Mouse (Mus musculus): Measurements from ENCODE around the gene Dbndd2. TPM values are rescaled to one million over a fixed set of nuclear protein-coding genes. Genes with fewer than 3 reads are reported as not detected.

Gene Dbndd2
- total and polyA plus RNA-seq, 3 experiments = 6.9 to 11.9 TPM; not detected in 1

- no peaks in the 10 kb centered on the region for H3K79me2 ChIP-seq (ENCODE audit: control insufficient read depth, insufficient read depth, low read length, poor library complexity)
- H3K27ac ChIP-seq (ENCODE audit: control insufficient read depth, low read depth, low read length) = no peak overlapping the region
- no peaks in the 10 kb centered on the region for H3K4me1 ChIP-seq (ENCODE audit: control insufficient read depth in 1 of 2, insufficient read depth in 2 of 2, low read length in 2 of 2)
- H3K9ac ChIP-seq (ENCODE audit: control insufficient read depth, low read depth, low read length, poor library complexity, severe bottlenecking) = no peak overlapping the region
- H3K9me3 ChIP-seq (replicated peaks; ENCODE audit: insufficient read depth, low read length) = no peaks in the 10 kb centered on the region
- H3K36me3 ChIP-seq (ENCODE audit: control insufficient read depth in 1 of 2, insufficient read depth in 2 of 2, low read length in 2 of 2) = no peaks in the 10 kb centered on the region
- H3K27me3 ChIP-seq (ENCODE audit: control insufficient read depth in 1 of 2, insufficient read depth in 2 of 2, low read length in 2 of 2) = peaks cover 0 to 3% of the 10 kb centered on the region in 2 experiments; a peak in 1 of 4 replicates
- TF ChIP-seq SIN3A (IDR thresholded peaks at IDR 0.05; ENCODE audit: low read length) = no peak
- TF ChIP-seq POLR2AphosphoS2 (IDR thresholded peaks at IDR 0.05; ENCODE audit: low read length) = no peak
- TF ChIP-seq CHD1 (IDR thresholded peaks at IDR 0.05; ENCODE audit: low read depth, low read length) = no peak
- TF ChIP-seq CTCF (IDR thresholded peaks at IDR 0.05 in 2 of 3, conservative IDR thresholded peaks at IDR 0.05 in 1 of 3; ENCODE audit: control insufficient read depth in 1 of 3, insufficient read depth in 1 of 3, low read depth in 2 of 3, low read length in 3 of 3, poor library complexity in 1 of 3, severe bottlenecking in 1 of 3) = no peak
- no peak for TF ChIP-seq MAZ (IDR thresholded peaks at IDR 0.05; ENCODE audit: low read depth, low read length)
- no peak for TF ChIP-seq ZMIZ1 (IDR thresholded peaks at IDR 0.05; ENCODE audit: low read depth, low read length)
- no peak for TF ChIP-seq NELFE (IDR thresholded peaks at IDR 0.05; ENCODE audit: low read depth, low read length)
- TF ChIP-seq ZC3H11A (IDR thresholded peaks at IDR 0.05; ENCODE audit: low read depth, low read length) = no peak
- no peak for TF ChIP-seq MYB (IDR thresholded peaks at IDR 0.05; ENCODE audit: low read depth, low read length)
- no peak for TF ChIP-seq POLR2A (IDR thresholded peaks at IDR 0.05; ENCODE audit: control insufficient read depth in 1 of 2, insufficient read depth in 1 of 2, low read depth in 1 of 2, low read length in 2 of 2, poor library complexity in 1 of 2)
- no peak for TF ChIP-seq MAFK (IDR thresholded peaks at IDR 0.05; ENCODE audit: borderline replicate concordance, low read depth, low read length)
- TF ChIP-seq MEF2A (IDR thresholded peaks at IDR 0.05; ENCODE audit: extremely low read depth, insufficient replicate concordance, low read depth, low read length, poor library complexity, severe bottlenecking) = no peak
- no peak for TF ChIP-seq NRF1 (IDR thresholded peaks at IDR 0.05; ENCODE audit: insufficient read depth, low read depth, low read length, poor library complexity, severe bottlenecking)
- no peak for TF ChIP-seq UBTF (IDR thresholded peaks at IDR 0.05; ENCODE audit: borderline replicate concordance, insufficient read depth, low read depth, low read length)
- TF ChIP-seq ETS1 (IDR thresholded peaks at IDR 0.05; ENCODE audit: low read depth, low read length) = no peak
- TF ChIP-seq ZNF384 (IDR thresholded peaks at IDR 0.05; ENCODE audit: low read depth, low read length) = no peak
- H3K4me3 ChIP-seq (ENCODE audit: control insufficient read depth in 1 of 2, insufficient read depth in 1 of 2, low read depth in 2 of 2, low read length in 2 of 2) = no peak overlapping the region
- DNase-seq (ENCODE audit: low read depth, low spot score) = no peak
These were observed 54.9 kb downstream of the Dbndd2 start for GRCm38 (mm10) chr2:164540652-164541427.

GRCm38 (mm10) chr2:164542132-164542531, 56.2 kb downstream of the Dbndd2 start:
- no peaks in the 10 kb centered on the region for H3K36me3 ChIP-seq (ENCODE audit: control insufficient read depth in 1 of 2, insufficient read depth in 2 of 2, low read length in 2 of 2)
- no peaks in the 10 kb centered on the region for H3K9me3 ChIP-seq (replicated peaks; ENCODE audit: insufficient read depth, low read length)
- H3K27me3 ChIP-seq (ENCODE audit: control insufficient read depth in 1 of 2, insufficient read depth in 2 of 2, low read length in 2 of 2) = peaks cover 3% of the 10 kb centered on the region in 2 experiments; a peak in 3 of 4 replicates
- no peaks in the 10 kb centered on the region for H3K4me1 ChIP-seq (ENCODE audit: control insufficient read depth in 1 of 2, insufficient read depth in 2 of 2, low read length in 2 of 2)
- TF ChIP-seq MAFK (IDR thresholded peaks at IDR 0.05; ENCODE audit: borderline replicate concordance, low read depth, low read length) (no peak), KAT2A (conservative IDR thresholded peaks at IDR 0.05; ENCODE audit: low read depth, low read length) (no peak), POLR2A (IDR thresholded peaks at IDR 0.05; ENCODE audit: control insufficient read depth in 1 of 2, insufficient read depth in 1 of 2, low read depth in 1 of 2, low read length in 2 of 2, poor library complexity in 1 of 2) (no peak), MAX (IDR thresholded peaks at IDR 0.05; ENCODE audit: low read length) (no peak), CHD1 (IDR thresholded peaks at IDR 0.05; ENCODE audit: low read depth, low read length) (no peak)
- DNase-seq (ENCODE audit: low read depth, low spot score) = no peak
- no peaks in the 10 kb centered on the region for H3K79me2 ChIP-seq (ENCODE audit: control insufficient read depth, insufficient read depth, low read length, poor library complexity)
- no peak overlapping the region for H3K27ac ChIP-seq (ENCODE audit: control insufficient read depth, low read depth, low read length)
- H3K9ac ChIP-seq (ENCODE audit: control insufficient read depth, low read depth, low read length, poor library complexity, severe bottlenecking) = no peak overlapping the region
- no peak overlapping the region for H3K4me3 ChIP-seq (ENCODE audit: control insufficient read depth in 1 of 2, insufficient read depth in 1 of 2, low read depth in 2 of 2, low read length in 2 of 2)
